Mouse (Mus musculus): Measurements from ENCODE around the gene Catip. TPM values are rescaled to one million over a fixed set of nuclear protein-coding genes. Genes with fewer than 3 reads are reported as not detected.

Catip gene
- total RNA-seq, 1 experiment from 2014 or later, result not detected

DNA sequence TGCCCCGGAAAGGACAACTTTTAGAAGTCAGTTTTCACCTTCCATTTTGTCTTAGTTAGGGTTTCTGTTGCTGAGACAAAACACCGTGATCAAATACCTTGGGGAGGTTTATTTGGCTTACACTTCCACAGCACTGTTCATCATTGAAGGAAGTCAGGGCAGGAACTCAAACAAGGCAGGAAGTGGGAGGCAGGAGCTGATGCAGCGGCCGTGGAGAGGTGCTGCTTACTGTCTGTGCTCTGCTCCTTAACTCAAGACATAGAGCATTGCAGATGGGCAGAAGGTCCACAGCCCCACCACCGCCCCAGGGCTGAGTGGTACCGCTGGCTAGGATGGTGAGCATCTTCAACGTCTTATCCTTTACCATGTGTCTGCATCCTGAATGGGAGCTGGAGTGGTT, 20.0 kb upstream of the Catip start:
- ATAC-seq (replicated peaks; ENCODE audit: low read depth, poor library complexity, severe bottlenecking), result no peak

DNA sequence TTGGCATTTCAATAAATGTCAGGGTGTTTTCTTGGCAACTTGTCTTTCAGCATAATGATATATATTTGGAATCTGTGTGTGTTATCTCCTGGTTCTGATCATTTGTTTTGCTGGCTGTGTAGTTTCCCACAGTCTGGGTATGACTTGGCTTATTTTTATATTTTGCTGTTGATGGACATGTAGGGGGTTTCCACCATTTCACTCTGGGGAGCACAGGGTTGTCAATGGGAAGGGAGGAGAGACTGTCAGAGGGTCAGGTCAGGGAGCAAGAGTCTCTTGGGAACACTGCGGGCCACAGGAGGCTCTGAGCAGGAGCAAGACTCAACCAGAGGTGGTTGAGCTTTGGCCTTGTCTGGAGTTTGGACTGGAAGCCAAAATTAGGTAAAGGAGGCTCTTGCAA, 19.6 kb upstream of the Catip start:
- no peak for ATAC-seq (replicated peaks; ENCODE audit: low read depth, poor library complexity, severe bottlenecking)

DNA sequence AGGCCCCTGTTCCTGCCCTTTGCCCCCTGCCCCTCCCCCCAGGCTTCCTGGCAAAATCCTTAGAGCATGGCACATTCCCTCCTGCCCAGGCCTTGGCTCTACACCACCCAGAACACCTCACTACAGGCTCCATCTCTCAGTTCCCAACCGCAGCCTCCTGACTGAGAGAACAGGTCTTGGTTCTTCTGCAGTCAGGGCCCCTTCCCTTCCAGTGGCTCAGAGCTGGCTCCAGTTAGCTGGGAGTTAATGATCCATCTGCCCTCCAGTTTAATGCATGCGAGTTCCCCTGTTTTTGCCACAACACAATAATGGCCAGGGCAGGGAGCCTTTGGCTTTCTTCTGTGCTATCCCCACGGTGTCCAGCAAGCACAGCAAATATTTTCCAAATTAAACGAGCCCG, 18.7 kb upstream of the Catip start:
- no peak for ATAC-seq (replicated peaks; ENCODE audit: low read depth, poor library complexity, severe bottlenecking)

DNA sequence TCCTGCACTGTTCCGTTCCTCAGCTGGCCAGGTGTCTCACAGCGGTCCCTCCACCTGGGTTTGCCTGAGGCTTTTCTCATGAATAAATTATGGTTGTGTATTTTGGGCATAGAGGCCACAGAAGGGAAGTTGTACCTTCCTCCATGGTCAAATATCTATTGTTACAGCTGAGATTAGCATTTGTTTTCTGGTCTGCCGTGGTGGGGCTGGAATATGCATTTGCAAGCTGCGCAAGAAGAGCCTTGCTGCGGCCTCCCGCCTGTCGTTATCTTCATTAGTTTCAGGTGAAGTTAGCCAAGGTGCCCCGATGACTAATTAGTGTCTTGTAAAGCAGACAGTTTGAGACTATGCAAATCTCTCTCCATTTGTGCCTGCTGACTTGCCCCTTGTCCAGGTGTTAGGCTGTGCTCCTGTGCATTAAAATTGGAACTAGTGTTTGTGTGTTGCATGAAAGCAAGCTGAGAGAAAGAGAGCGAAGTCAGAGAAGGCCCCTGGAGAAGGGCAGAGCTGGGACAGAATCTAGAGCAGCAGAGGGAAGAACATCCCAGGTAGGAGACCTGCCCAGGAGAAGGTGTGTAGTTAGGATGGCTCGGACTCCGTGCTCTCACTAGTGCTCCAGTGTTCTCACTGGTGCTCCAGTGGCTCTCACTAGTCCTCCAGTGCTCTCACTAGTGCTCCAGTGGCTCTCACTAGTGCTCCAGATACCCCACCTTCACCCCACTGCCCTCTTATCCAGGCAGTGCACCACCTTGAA, 17.6 kb upstream of the Catip start:
- no peak for ATAC-seq (replicated peaks; ENCODE audit: low read depth, poor library complexity, severe bottlenecking)

DNA sequence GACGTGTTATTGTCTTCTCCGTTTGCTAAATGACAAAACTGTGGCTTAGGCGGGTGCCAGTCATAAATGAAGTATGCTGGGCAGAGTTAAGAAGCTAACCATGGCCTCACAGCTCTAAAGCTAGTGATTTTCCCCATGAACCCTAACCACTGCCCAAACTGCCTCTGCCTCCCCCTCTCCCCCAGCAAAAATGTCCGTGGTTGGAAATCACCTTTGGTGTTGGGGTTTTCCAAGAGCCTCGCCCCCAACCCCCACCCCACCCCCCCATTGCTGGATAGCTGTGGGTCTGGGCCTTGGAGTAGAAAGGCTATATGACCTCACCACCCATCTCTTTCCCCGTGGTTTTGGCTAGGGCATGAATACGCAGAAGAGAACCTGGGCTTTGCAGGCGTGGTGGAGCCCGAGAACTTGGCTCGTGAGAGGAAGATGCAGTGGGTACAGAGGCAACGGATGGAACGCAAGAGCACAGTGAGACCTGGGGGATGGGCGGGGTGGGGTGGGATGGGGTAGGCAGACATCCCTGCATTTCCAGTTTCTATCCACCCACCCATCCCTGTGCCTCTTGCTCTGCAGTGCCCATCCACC, 10.6 kb upstream of the Catip start:
- ATAC-seq (replicated peaks; ENCODE audit: low read depth, poor library complexity, severe bottlenecking), result no peak

DNA sequence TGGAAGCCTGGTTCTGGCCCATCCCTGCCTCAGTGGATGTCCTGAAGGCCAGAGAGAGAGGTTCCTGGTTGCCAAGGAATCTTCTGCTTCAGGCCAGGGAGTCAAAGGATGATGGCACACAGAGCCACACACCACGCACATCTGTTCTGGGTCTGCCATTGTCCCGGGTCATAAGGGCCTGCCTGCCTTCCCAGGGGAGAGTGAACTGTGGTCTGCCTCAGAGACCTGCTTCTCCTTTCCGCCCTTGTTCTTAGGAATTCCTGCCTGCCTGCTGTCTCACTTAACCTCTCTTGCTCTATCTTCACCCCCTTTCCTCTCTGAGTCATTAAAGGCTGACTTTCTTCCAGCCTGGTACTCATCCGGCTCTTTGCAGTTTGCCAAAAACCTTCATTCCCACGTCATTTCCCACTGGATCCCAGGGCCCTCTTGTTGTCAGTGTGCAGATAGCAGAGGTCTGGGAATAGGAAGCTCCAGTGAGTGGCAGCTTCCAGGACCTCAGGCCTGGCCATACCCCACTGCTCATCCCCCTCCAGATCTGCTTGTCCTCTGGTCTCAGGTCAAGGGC, 9.3 kb upstream of the Catip start:
- ATAC-seq (replicated peaks; ENCODE audit: low read depth, poor library complexity, severe bottlenecking), result 0 out of 2 replicates have a peak, but pooled peaks have one; percentile 15

DNA sequence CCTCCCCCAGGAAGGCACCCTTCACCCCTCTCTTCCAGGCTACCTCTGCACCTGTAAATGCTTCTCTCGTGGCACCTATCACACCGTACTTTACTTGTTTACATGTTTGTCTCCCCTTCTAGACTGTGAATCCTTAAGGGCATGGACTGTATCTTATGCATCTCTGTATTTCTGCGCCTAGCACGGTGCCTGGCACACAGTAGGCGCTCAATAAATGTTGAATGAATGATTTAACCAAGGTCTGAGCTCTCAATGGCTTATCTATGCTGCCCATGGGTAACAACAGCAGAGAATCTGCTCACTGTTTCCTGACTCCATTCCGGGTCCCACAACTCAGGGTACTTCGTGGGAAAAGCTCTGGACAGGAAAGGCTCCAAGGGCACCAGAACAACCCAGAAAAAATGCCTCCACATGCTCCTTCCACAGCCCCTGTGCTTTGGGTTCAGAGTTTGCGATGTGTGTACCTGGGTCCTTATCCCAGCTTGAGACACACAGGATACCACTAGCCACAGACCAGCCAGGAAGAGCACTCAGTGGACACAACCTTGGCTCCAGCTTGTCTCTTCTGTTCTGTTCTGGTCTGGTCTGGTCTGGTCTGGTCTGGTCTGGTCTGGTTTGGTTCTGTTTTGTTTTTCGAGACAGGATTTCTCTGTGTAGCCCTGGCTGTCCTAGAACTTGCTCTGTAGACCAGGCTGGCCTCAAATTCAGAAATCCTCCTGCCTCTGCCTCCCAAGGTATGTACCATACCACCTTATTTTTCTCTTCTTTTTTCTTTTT, 8.3 kb upstream of the Catip start:
- ATAC-seq (replicated peaks; ENCODE audit: low read depth, poor library complexity, severe bottlenecking), result no peak

DNA sequence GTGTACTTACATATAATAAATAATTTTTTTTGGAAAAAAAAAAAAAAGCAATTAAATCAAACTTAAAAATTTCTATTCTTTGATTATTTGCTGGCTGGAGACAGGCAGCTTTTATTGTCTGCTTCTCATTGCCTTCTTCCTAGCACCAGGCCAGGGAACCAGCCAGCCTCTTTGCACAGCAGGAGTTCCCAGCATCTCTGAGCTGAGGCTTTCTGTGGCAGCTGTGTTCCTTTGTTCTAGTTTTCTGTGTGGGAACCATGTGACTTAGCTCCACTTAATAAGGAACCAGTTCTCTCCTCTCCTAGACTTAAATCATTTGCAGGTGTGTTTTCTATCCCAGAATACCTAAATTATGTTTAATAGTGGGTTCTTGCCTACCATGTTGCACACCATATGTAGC, 4.4 kb upstream of the Catip start:
- no peak for ATAC-seq (replicated peaks; ENCODE audit: low read depth, poor library complexity, severe bottlenecking)

DNA sequence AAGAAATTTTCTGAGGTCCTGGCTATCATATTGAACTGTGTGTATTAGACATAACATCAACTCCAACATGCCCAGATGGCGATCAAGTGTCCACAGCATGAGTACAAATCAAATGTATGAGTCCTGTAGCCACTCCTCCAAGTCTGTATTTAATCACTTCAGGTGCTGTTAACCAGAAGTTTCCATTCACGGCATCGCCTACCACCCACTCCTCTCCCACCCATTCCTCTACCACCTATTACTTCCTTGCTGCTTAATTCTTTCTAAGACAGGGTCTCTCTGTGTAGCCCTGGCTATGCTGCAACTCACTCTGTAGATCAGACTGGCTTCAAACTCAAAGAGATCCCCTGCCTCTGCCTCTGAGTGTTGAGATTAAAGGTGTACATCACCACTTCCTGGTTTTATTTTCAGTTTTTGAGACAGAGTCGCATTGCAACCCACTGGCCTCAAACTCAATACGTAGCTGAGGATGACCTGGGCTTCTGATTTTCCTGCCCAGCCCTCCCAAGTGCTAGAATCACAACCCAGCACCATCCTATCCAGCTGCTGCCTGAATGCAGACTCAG, 1.9 kb upstream of the Catip start:
- ATAC-seq (replicated peaks; ENCODE audit: low read depth, poor library complexity, severe bottlenecking), result no peak

DNA sequence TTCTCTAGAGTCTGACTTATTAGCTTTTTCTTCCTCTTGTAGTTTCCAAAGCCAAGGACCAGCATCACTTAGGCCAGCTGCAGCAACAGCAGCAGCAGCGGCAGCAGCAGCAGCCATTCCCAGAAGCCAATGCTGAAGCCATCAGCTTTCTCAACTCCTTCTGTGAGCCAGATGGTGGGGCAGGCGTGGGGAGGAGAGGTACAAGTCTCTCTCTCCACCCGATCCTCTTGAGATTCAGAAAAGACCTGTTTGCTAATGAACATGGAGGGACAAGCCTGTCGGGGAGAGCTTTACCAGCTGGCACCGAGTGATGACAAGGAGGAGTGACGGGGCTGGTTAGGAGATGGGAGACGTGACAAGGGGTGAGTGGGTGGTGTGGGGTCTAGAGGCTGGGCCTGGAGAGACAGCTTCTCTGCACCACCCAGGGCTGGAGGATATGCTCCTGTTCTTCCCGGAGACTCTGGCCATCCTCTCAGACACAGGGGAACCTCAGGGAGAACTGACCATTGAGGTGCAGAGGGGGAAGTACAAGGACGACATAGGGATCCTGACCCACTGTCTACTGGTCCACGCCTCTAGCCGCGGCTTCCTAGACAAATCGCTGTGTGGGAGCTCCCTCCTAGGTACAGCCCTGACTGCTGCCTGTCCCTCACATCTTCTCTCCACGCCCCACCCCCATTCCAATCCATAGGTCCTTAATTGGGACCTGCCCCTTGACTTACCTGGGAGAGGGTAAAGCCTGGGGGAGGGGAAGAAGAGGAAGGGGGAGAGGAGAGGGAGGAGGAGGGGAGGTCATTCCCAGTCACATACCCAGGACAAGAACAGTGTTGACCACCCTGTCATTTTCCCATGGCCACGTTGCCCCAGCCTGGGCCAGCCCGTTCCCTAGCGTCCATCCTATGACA, 669 bp downstream of the Catip start:
- ATAC-seq (replicated peaks; ENCODE audit: low read depth, poor library complexity, severe bottlenecking), result no peak

DNA sequence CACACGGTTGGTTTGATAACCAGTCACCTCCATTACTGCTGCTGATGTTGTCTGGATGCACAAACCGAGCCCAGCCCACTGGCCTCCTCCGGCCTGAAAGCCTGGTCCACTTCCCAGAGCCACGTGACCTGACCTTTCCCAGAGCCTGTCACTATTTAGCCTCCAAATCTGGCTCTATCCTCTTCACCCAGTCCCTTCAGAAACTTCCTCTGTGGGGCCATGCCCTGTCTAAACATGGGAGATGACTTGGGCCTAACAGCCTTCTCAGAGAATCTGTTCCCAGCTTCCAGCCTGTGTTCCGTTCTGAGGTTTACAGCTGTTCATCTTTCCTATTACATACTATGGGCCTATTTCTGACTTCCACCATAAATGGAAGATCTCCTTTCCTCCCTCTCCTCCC, 1.5 kb downstream of the Catip start:
- no peak for ATAC-seq (replicated peaks; ENCODE audit: low read depth, poor library complexity, severe bottlenecking)

DNA sequence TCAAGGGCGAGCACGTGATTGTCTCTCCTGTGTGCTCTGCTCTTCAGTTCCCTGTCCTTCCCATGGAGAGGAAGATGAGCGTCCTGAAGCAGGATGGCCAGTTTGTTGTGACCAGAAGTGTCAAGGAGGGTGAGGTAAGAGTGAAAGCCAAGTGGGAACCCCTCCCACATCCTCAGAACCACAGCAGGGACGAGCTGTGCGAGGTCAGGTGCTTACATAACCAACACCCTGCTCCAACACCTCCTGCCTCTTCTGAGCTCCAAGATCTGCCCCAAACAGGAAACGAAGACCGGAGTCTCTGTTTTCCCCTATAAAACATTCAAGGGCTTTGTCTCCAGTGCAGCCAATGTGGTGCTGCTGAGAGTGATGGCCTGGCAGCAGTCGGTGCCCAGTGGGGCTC, 2.4 kb downstream of the Catip start:
- no peak for ATAC-seq (replicated peaks; ENCODE audit: low read depth, poor library complexity, severe bottlenecking)

DNA sequence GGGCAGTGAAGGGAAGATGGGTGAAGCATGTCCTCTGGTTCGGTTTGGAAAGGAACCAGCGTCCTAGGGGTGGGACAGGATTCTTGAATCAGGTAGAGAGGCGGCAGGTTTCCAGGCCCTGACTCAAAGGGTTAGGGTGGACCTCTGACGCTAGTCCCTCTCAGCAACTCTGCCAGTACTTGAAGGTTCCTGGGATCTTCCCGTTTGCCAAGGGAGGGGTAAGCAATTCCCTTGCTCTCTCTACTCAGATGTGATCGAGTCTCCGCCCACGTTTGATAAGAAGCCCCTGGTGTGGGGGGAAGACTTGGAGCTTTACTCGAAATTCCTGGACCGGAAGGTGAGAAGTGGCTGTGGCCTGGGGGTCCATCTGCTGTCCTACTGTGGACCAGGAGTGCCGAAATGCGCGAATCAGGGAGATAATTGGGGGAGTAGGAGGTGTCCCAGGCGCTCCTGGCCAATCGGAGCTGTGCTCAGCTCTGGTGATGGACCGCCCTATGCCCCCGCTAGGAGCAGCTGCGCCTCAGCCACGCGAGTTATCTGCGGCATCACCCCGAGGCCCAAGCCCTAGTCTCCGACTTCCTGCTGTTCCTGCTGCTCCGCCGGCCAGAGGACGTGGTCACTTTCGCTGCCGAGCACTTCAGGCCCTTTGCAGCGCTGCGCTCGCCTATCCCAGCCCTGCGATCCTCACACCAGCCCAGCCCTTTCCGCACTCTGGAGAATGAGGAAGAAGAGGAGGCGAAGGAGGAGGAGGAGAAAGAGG, 6.2 kb downstream of the Catip start:
- peak; percentile 88 for ATAC-seq (replicated peaks; ENCODE audit: low read depth, poor library complexity, severe bottlenecking)

DNA sequence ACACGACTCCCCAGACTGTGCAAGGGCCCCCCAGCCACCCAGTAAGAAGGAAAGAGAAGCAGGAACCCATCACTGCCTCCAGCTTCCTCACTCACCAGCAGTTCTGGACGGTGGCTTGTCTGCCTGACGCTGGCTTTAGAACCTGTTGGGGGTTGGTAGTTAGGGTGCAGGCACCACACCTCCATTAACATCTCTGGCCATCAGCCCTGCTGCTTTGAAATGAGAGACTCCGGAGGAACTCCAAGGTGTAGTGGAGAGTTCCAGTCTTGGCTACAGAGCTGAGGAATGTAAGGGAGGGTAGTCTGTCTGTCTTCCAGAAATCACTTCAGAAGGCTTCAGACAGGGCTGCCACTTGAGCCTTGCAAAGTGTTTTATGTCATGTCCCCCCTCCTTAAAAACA, 8.1 kb downstream of the Catip start:
- ATAC-seq (replicated peaks; ENCODE audit: low read depth, poor library complexity, severe bottlenecking), result no peak

DNA sequence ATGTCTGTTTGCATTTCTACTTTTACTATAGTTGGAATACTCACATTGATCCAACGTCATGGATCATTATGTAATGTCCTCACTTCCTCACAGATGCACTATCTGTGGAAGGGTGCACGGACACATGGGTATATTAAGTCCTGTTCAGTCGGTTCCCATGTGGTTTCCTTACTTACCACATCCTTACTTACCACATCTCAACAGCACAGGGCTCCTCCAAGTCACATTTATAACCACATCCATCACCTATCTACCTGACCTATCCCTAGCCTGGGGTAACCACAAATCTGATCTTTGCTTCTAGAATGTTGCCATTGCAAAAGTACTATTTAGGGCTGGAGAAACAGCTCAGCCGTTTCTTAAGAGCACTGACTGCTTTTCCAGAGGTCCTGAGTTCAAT, 11.5 kb downstream of the Catip start:
- peak; percentile 85 for ATAC-seq (replicated peaks; ENCODE audit: low read depth, poor library complexity, severe bottlenecking)

DNA sequence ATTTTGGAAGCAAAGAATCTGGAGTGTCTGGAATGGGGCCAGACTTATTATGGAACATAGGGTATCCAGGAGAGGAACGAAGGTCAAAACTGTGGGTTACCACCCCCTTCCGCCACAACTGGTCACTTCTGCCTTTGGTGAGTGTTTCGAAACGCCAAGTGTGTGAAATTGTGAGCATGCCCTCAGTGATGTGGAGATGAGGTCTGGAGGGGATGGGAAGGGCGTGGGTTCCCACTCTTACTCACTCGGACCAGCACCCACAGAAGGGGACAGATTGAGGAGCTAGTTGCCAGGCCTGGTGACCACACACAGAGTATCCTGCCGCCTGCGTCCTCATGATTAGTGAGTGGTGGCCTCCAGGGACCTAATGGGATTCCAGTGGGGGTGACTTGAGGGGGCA, 13.1 kb downstream of the Catip start, which contains the start of gene Slc11a1:
TSS of gene Slc11a1 (plus strand) at position 216 of the 400 bp plus-strand sequence.
- ATAC-seq (replicated peaks; ENCODE audit: low read depth, poor library complexity, severe bottlenecking), result peak; percentile 58

DNA sequence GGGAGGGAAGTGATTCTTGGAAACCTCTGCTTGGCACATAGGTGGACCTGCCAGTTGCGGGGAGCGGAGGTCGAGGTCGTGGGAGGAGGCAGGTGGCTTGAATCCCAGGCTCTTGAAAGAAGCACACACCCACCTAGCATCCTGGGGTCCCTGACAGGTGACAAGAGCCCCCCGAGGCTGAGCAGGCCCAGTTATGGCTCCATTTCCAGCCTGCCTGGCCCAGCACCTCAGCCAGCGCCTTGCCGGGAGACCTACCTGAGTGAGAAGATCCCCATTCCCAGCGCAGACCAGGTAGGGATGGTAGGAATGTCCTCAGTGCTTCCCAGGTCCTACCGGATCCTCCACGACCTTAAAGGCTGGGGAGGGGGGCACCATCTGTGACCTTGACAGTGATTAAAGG, 13.7 kb downstream of the Catip start:
- no peak for ATAC-seq (replicated peaks; ENCODE audit: low read depth, poor library complexity, severe bottlenecking)

DNA sequence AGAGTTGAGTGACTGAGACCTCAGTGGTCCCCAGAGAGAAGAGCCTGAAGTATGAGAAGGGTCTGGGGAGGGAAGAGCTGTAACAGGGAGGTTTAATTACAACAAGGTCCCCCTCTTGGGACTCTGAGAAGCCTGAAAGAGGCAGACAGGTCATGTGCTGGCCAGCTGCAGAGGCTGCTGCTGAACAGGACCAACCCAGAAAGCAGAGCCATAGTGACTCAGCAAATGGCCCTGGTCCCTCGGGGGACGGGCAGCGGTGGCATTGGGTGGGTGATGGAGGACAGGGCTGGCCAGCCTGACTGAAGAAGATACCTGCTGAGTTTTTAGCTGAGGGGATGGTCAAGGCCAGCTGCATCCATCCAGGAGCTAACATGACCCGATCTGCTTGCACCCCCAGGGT, 14.5 kb downstream of the Catip start:
- ATAC-seq (replicated peaks; ENCODE audit: low read depth, poor library complexity, severe bottlenecking), result no peak

DNA sequence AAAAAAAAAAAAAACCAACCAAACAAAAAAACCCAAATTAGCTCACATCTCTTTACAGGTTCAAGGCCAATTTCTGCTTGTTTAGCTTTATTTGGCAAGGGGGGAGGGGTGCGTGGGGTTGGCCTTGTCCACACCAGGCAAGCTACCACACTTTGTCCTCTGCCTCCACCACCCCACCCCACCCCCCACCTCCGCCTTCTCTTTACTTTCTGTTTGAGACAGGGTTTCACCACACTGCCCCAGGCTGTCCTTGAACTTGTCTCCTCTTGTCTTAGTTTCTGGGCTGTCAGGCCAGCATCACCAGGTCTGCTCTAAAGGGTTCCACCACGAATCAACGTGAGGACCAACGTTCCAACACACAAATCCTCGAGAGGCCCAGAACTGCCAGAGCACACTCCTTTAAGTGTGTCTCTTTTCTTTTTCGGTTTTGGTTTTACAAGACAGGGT, 17.2 kb downstream of the Catip start:
- no peak for ATAC-seq (replicated peaks; ENCODE audit: low read depth, poor library complexity, severe bottlenecking)

Measured in common myeloid progenitor, adult 5-6 weeks (primary cell).